Mouse (Mus musculus): ENCODE data around the gene Mpo. TPM values are rescaled to one million over a fixed set of nuclear protein-coding genes. Genes with fewer than 3 reads are reported as not detected.

The Mpo gene
- not detected in 2 replicates for polyA plus RNA-seq (2012; ENCODE audit: insufficient read depth, insufficient read length, low replicate concordance, missing spikeins)

DNA sequence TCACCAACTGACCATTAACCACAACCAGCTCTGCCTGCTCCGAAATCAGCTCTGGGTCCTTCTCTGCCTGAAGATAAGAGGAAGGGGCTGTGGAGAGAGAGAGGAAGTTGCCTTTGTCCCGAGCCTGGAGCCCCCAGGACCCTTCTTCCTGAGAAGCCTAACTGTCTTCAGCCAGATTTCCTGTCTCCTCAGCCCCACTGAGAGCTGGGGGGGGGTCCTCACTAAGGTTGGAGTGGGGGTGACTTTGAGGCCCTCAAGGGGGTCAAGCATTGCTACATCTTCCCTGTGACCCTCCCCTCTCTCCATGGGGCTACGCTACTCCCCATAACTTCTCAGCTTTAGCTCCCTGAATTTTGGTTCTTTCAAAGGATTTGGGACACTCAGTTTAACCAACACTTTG is at the start of gene Mpo:
Gene Mpo, plus strand, starts transcription at position 122 of the 400 bp plus-strand sequence.
- H3K4me1 ChIP-seq (ENCODE audit: control insufficient read depth, insufficient read depth, low read length) = no peaks in the 10 kb centered on the region
- WGBS = 79% methylated on average over 3 of the region's 3 CpGs
- TF ChIP-seq POLR2A (IDR thresholded peaks at IDR 0.05; ENCODE audit: insufficient read depth, low read depth, low read length) (no peak), CTCF (IDR thresholded peaks at IDR 0.05; ENCODE audit: insufficient read depth, low read depth, low read length) (no peak)

GRCm38 (mm10) chr11:87743691-87744090 is 49.7 kb upstream of the Mpo start:
- no peaks in the 10 kb centered on the region for H3K4me1 ChIP-seq (ENCODE audit: control insufficient read depth, insufficient read depth, low read length)
- H3K4me3 ChIP-seq (ENCODE audit: insufficient read depth, low read depth, low read length) = no peak overlapping the region
- 96% methylated on average over 3 of the region's 3 CpGs for WGBS
- no peak overlapping the region for H3K27ac ChIP-seq (ENCODE audit: insufficient read depth, low read depth, low read length)
- TF ChIP-seq CTCF (IDR thresholded peaks at IDR 0.05; ENCODE audit: insufficient read depth, low read depth, low read length) (no peak), POLR2A (IDR thresholded peaks at IDR 0.05; ENCODE audit: insufficient read depth, low read depth, low read length) (no peak)

More for the DNA sequence above, at the start of gene Mpo:
- Histone ChIP-seq H3K27ac (ENCODE audit: insufficient read depth, low read depth, low read length) (no peak within 1 kb of the TSS), H3K4me3 (ENCODE audit: insufficient read depth, low read depth, low read length) (no peak within 1 kb of the TSS)

GRCm38 (mm10) chr11:87744964-87745363 is 48.4 kb upstream of the Mpo start:
- H3K4me1 ChIP-seq (ENCODE audit: control insufficient read depth, insufficient read depth, low read length) = no peaks in the 10 kb centered on the region
- no peak overlapping the region for H3K4me3 ChIP-seq (ENCODE audit: insufficient read depth, low read depth, low read length)
- WGBS = 79% methylated on average over 4 of the region's 4 CpGs
- H3K27ac ChIP-seq (ENCODE audit: insufficient read depth, low read depth, low read length) = no peak overlapping the region
- TF ChIP-seq POLR2A (IDR thresholded peaks at IDR 0.05; ENCODE audit: insufficient read depth, low read depth, low read length) (no peak), CTCF (IDR thresholded peaks at IDR 0.05; ENCODE audit: insufficient read depth, low read depth, low read length) (no peak)

- no peak for TF ChIP-seq POLR2A (IDR thresholded peaks at IDR 0.05; ENCODE audit: insufficient read depth, low read depth, low read length)
- no peak for TF ChIP-seq CTCF (IDR thresholded peaks at IDR 0.05; ENCODE audit: insufficient read depth, low read depth, low read length)
- Histone ChIP-seq H3K4me1 (ENCODE audit: control insufficient read depth, insufficient read depth, low read length) (no peaks in the 10 kb centered on the region), H3K27ac (ENCODE audit: insufficient read depth, low read depth, low read length) (no peak overlapping the region), H3K4me3 (ENCODE audit: insufficient read depth, low read depth, low read length) (no peak overlapping the region)
- 78% methylated on average over 9 of the region's 9 CpGs for WGBS
These were observed 47.5 kb upstream of the Mpo start for GRCm38 (mm10) chr11:87745632-87746555.

GRCm38 (mm10) chr11:87747312-87747711 is 46.1 kb upstream of the Mpo start:
- 89% methylated on average over 5 of the region's 5 CpGs for WGBS
- Histone ChIP-seq H3K4me3 (ENCODE audit: insufficient read depth, low read depth, low read length) (no peak overlapping the region), H3K27ac (ENCODE audit: insufficient read depth, low read depth, low read length) (no peak overlapping the region), H3K4me1 (ENCODE audit: control insufficient read depth, insufficient read depth, low read length) (no peaks in the 10 kb centered on the region)
- TF ChIP-seq CTCF (IDR thresholded peaks at IDR 0.05; ENCODE audit: insufficient read depth, low read depth, low read length) (no peak), POLR2A (IDR thresholded peaks at IDR 0.05; ENCODE audit: insufficient read depth, low read depth, low read length) (no peak)

GRCm38 (mm10) chr11:87747716-87748115 is 45.7 kb upstream of the Mpo start:
- TF ChIP-seq POLR2A (IDR thresholded peaks at IDR 0.05; ENCODE audit: insufficient read depth, low read depth, low read length) (no peak), CTCF (IDR thresholded peaks at IDR 0.05; ENCODE audit: insufficient read depth, low read depth, low read length) (no peak)
- WGBS = 88% methylated on average over 7 of the region's 7 CpGs
- H3K4me1 ChIP-seq (ENCODE audit: control insufficient read depth, insufficient read depth, low read length) = no peaks in the 10 kb centered on the region
- no peak overlapping the region for H3K27ac ChIP-seq (ENCODE audit: insufficient read depth, low read depth, low read length)
- no peak overlapping the region for H3K4me3 ChIP-seq (ENCODE audit: insufficient read depth, low read depth, low read length)

DNA sequence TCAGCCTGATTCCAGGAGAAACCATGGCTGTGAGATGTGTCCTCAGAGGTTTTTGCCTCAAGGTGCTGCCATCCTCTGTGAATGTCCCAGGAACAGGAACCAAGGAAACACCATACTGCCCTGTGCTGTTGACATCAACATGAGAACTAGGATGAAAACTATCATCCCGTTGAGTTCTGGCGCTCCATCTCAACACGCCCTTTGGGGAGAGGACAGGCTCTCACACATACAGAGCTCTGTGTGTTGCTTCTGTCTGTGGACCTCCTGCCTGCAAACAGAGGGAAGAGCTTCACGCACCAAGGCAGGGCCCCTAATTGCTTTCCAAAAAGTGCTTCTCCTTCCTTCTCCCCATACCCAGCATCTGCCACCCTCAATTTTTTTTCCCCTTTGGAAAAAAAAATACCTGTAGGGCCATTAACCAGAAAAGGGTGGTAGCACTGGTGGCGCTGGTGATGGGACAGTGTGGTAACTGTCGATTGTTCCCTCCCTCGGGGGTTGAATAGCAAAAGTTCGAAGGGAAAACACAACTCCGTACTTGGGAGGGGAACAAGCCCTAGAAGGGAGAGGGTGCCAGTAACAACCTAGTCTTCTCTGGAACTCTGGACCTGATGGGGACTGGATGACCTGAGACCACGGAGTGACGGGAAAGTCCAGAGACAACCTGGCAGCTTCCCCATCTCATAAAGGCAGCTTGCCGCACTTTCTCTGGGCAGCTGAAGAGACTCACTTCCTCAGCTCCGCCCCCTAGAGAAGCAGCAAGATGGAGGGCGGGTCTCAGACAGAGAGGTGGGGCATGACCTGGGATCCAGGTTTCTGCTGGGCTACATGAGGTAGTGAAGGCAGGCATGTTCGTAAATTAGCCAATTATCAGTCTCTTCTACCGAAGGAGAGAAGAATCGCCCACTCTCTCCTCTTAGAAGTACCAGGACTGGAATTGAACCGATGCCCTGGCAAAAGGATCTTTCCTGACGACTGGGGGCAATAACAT is 45.0 kb upstream of the Mpo start:
- H3K4me3 ChIP-seq (ENCODE audit: insufficient read depth, low read depth, low read length) = no peak overlapping the region
- 40% methylated on average over 19 of the region's 19 CpGs for WGBS
- H3K27ac ChIP-seq (ENCODE audit: insufficient read depth, low read depth, low read length) = peak overlapping the region; percentile 6; the same call in 1 of the 2 replicates
- H3K4me1 ChIP-seq (ENCODE audit: control insufficient read depth, insufficient read depth, low read length) = no peaks in the 10 kb centered on the region
- TF ChIP-seq POLR2A (IDR thresholded peaks at IDR 0.05; ENCODE audit: insufficient read depth, low read depth, low read length) (no peak), CTCF (IDR thresholded peaks at IDR 0.05; ENCODE audit: insufficient read depth, low read depth, low read length) (no peak)

DNA sequence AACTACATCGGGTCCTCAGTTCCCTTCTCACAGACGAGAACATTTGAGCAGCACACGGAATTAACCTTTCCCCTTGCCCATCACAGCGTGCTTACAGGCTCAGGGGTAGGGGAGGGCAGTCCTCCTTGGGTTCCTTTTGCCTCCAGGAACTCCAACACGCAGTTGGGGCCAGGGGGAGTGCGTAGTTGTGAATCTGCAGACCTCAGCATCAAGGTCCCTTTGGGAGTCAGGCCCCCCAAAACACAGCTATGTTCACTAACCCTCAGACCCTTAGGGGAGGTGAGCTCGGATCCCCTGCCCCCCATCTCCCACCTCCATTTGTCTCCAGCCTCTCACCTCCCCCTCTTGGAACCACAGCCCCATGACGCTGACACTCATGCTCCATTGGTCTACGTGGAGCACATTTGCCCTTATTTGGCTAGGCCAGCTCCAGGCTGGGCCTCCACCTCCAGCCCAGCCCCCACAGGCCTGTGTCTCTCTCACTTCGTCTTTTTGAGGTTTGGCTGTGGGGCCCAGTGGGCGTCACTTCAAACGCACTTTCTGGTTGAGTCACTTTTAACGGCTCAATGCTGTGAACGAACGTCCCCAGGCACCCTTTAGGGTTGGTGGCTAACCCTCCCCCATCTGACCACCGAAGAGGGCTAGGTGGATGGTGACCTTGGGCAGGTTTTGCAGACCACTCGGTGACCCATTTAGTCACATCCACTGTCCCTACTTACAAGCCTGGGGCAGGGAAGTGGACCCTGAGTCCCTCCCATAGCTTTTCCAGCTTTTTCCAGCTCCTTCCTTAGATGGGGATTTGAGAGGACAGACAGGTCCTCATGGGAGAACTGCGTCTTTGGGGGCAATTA is 44.0 kb upstream of the Mpo start:
- Histone ChIP-seq H3K4me1 (ENCODE audit: control insufficient read depth, insufficient read depth, low read length) (no peaks in the 10 kb centered on the region), H3K27ac (ENCODE audit: insufficient read depth, low read depth, low read length) (no peak overlapping the region; the same call in 1 of the 2 replicates), H3K4me3 (ENCODE audit: insufficient read depth, low read depth, low read length) (no peak overlapping the region)
- WGBS = 62% methylated on average over 18 of the region's 18 CpGs
- TF ChIP-seq CTCF (IDR thresholded peaks at IDR 0.05; ENCODE audit: insufficient read depth, low read depth, low read length) = no peak
- TF ChIP-seq POLR2A (IDR thresholded peaks at IDR 0.05; ENCODE audit: insufficient read depth, low read depth, low read length) = no peak

Measured in olfactory bulb, adult 2 months (tissue).